Mouse (Mus musculus): ENCODE measurements around the gene Olfr350. TPM values are rescaled to one million over a fixed set of nuclear protein-coding genes. Genes with fewer than 3 reads are reported as not detected.

Olfr350 gene
- polyA plus RNA-seq (2014; fragmentation: Nextera tagmentation; extraction: Ambion mirVana), result not detected in 2 replicates

DNA sequence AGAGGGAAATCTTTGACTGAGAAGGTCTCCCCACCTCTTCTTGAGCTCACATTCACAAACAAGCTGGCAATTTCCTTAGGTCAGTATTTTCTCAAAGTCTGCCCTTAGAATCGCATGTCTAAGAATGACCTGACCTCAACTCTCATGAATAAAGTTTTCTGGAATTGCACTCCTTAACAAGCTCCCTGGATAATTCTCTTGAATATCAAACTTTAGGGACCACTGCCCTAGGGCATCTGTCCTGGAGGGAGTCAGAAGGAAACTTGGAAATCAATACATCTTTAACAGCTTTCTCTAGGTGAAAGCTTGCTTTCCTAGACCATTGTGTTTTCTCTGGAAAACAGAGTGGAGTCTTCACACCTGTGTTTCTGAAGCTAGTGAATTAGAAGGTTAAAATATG, at the start of gene Olfr350:
Gene Olfr350, plus strand, starts transcription at position 301 of the 400 bp plus-strand sequence.
- Histone ChIP-seq H3K9ac (ENCODE audit: low read depth, low read length) (no peak within 1 kb of the TSS), H3K36me3 (ENCODE audit: control insufficient read depth, insufficient read depth, low read length) (no peaks in the 10 kb centered on the region), H3K27ac (ENCODE audit: low read depth, low read length) (no peak within 1 kb of the TSS), H3K4me3 (ENCODE audit: low read length) (no peak within 1 kb of the TSS), H3K9me3 (ENCODE audit: control insufficient read depth, low read length) (peaks cover 7% of the 10 kb centered on the region), H3K4me1 (ENCODE audit: control insufficient read depth, insufficient read depth, low read length) (no peaks in the 10 kb centered on the region), H3K27me3 (ENCODE audit: control insufficient read depth, insufficient read depth, low read length) (no peaks in the 10 kb centered on the region), H3K4me2 (replicated peaks; ENCODE audit: low read depth, low read length) (no peak within 1 kb of the TSS)
- no peak for ATAC-seq (ENCODE audit: low FRiP score, low TSS enrichment)
- 88% methylated on average over 1 of the region's 1 CpGs for WGBS

DNA sequence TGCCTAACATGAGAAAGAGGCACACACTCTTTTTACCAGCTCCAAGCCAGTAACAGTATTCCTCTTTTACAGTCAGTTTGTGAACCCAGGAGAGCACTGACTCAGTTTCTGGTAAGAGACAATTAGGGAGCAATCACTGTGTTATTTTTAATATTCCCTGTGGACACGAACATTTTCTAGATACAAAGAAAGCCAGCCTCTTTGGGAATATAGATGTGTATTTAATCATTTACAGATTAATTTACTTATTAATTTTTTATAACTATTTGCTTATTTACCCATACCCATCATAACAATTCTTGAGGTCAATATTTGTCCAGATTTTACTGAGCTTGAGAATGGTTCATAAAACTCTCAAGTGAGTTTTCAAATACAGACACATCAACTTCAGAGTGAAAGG, 29.2 kb upstream of the Olfr350 start, which contains the start of gene Olfr3:
Gene Olfr3, minus strand, starts transcription at position 101 of the 400 bp plus-strand sequence.
- Histone ChIP-seq H3K27me3 (ENCODE audit: control insufficient read depth, insufficient read depth, low read length) (no peaks in the 10 kb centered on the region), H3K9me3 (ENCODE audit: control insufficient read depth, low read length) (peaks cover 3% of the 10 kb centered on the region; the same call in 1 of the 2 replicates), H3K4me1 (ENCODE audit: control insufficient read depth, insufficient read depth, low read length) (no peaks in the 10 kb centered on the region), H3K27ac (ENCODE audit: low read depth, low read length) (no peak within 1 kb of the TSS), H3K9ac (ENCODE audit: low read depth, low read length) (no peak within 1 kb of the TSS), H3K36me3 (ENCODE audit: control insufficient read depth, insufficient read depth, low read length) (no peaks in the 10 kb centered on the region), H3K4me3 (ENCODE audit: low read length) (no peak within 1 kb of the TSS), H3K4me2 (replicated peaks; ENCODE audit: low read depth, low read length) (no peak within 1 kb of the TSS)
- ATAC-seq (ENCODE audit: low FRiP score, low TSS enrichment), result no peak
- WGBS, result 67% methylated on average over 1 of the region's 1 CpGs

DNA sequence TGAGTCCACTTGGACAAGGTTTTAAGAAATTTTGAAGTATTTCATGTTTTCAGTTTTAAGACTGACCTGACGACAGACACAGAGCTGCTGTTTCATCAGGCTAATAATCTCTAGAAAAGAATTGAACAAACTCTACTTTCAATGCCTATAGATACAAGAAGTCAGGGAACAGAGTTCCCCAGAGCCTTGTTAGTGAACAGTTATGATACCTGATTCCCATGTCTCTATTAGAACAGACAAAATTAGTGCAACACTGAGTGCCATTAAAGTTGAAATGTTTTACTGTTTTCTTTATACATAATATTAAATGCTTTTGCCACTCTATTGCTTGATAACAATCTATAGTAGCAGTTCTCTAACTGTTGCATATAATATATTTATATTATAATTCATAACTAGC, 16.4 kb downstream of the Olfr350 start, which contains the start of gene Olfr351:
Gene Olfr351, minus strand, starts transcription at position 101 of the 400 bp plus-strand sequence.
- WGBS, result 85% methylated on average over 1 of the region's 1 CpGs
- ATAC-seq (ENCODE audit: low FRiP score, low TSS enrichment), result no peak
- no peaks in the 10 kb centered on the region for H3K36me3 ChIP-seq (ENCODE audit: control insufficient read depth, insufficient read depth, low read length)

DNA sequence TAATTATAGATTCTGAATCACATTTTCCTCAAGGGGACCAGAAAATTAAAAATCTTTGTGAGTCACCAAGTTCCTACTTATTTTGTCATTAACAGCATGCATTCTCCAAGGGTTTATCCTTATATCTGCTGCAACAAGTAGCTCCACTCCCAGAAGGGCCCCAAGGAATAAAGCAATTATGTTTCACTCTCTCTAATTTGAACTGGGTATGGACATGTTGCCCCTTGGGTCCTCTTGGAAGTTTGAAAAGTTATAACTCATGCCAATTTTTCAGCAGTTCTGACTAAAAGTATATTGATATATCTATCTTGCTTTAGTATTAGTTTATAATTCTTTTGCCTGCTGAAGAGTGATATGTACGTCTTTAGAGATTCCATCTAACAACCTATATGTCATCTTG, 22.1 kb downstream of the Olfr350 start, which contains the start of gene Olfr352:
Gene Olfr352, plus strand, starts transcription at position 301 of the 400 bp plus-strand sequence.
- no peaks in the 10 kb centered on the region for H3K27me3 ChIP-seq (ENCODE audit: control insufficient read depth, insufficient read depth, low read length)
- no peak within 1 kb of the TSS for H3K4me2 ChIP-seq (replicated peaks; ENCODE audit: low read depth, low read length)
- 91% methylated on average over 1 of the region's 1 CpGs for WGBS

More for the DNA sequence above, 16.4 kb downstream of the Olfr350 start, which contains the start of gene Olfr351:
- H3K27ac ChIP-seq (ENCODE audit: low read depth, low read length), result no peak within 1 kb of the TSS
- no peak within 1 kb of the TSS for H3K4me2 ChIP-seq (replicated peaks; ENCODE audit: low read depth, low read length)
- H3K9me3 ChIP-seq (ENCODE audit: control insufficient read depth, low read length), result no peaks in the 10 kb centered on the region
- H3K9ac ChIP-seq (ENCODE audit: low read depth, low read length), result no peak within 1 kb of the TSS
- H3K27me3 ChIP-seq (ENCODE audit: control insufficient read depth, insufficient read depth, low read length), result no peaks in the 10 kb centered on the region
- H3K4me1 ChIP-seq (ENCODE audit: control insufficient read depth, insufficient read depth, low read length), result no peaks in the 10 kb centered on the region
- H3K4me3 ChIP-seq (ENCODE audit: low read length), result no peak within 1 kb of the TSS

DNA sequence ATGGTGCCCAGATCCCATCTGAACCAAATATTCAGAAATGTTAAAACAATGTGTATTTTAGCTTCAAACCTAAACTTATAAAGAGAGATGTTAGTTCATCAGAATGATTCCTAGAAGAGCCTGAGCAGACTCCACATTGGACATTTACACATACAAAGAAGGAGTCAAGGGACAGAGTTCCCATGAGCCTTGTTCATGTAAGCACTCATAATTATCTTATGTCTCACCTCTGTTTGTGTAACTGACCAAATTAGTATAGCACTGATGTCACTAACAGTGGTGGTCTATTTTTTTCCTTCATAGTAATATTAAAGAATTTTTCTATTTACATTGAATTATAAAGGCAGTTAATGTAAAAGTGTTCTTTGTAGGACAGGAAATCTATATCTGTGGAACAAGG, 46.7 kb downstream of the Olfr350 start, which contains the start of gene Olfr353:
Gene Olfr353, minus strand, starts transcription at position 101 of the 400 bp plus-strand sequence.
- H3K4me2 ChIP-seq (replicated peaks; ENCODE audit: low read depth, low read length), result no peak within 1 kb of the TSS
- no peaks in the 10 kb centered on the region for H3K27me3 ChIP-seq (ENCODE audit: control insufficient read depth, insufficient read depth, low read length)
- peaks cover 4% of the 10 kb centered on the region; the same call in 1 of the 2 replicates for H3K9me3 ChIP-seq (ENCODE audit: control insufficient read depth, low read length)
- no peak within 1 kb of the TSS for H3K9ac ChIP-seq (ENCODE audit: low read depth, low read length)
- H3K4me3 ChIP-seq (ENCODE audit: low read length), result no peak within 1 kb of the TSS
- H3K27ac ChIP-seq (ENCODE audit: low read depth, low read length), result no peak within 1 kb of the TSS
- H3K36me3 ChIP-seq (ENCODE audit: control insufficient read depth, insufficient read depth, low read length), result no peaks in the 10 kb centered on the region
- no peak for ATAC-seq (ENCODE audit: low FRiP score, low TSS enrichment)
- H3K4me1 ChIP-seq (ENCODE audit: control insufficient read depth, insufficient read depth, low read length), result no peaks in the 10 kb centered on the region

More for the DNA sequence above, 22.1 kb downstream of the Olfr350 start, which contains the start of gene Olfr352:
- Histone ChIP-seq H3K9me3 (ENCODE audit: control insufficient read depth, low read length) (0 out of 2 replicates have a peak, but pooled peaks cover 3% of the 10 kb centered on the region), H3K4me1 (ENCODE audit: control insufficient read depth, insufficient read depth, low read length) (no peaks in the 10 kb centered on the region), H3K36me3 (ENCODE audit: control insufficient read depth, insufficient read depth, low read length) (no peaks in the 10 kb centered on the region), H3K4me3 (ENCODE audit: low read length) (no peak within 1 kb of the TSS), H3K27ac (ENCODE audit: low read depth, low read length) (no peak within 1 kb of the TSS), H3K9ac (ENCODE audit: low read depth, low read length) (no peak within 1 kb of the TSS)
- ATAC-seq (ENCODE audit: low FRiP score, low TSS enrichment), result no peak

DNA sequence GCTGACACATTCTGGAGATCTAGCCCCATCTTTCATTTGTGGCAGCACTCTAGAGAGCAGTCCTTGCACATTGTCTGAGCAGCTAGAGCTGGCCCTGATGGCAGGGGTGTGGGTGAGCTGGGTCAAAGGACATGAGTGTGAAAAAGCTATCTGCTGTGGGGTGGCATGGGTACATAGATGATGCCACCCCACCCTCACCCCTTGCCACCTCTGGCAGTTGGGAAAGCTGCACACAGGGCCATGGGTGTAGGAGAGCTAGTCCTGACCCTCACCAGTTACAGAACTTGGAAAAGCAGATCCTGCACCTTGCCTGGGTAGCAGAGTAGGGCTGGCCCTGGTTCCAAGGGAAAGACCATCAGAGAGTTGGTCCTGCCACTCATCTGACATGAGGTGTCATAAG, 51.0 kb downstream of the Olfr350 start:
- Histone ChIP-seq H3K9ac (ENCODE audit: low read depth, low read length) (no peak overlapping the region), H3K36me3 (ENCODE audit: control insufficient read depth, insufficient read depth, low read length) (no peaks in the 10 kb centered on the region), H3K4me2 (replicated peaks; ENCODE audit: low read depth, low read length) (no peak overlapping the region), H3K9me3 (ENCODE audit: control insufficient read depth, low read length) (peaks cover 4% of the 10 kb centered on the region; the same call in 1 of the 2 replicates), H3K4me3 (ENCODE audit: low read length) (no peak overlapping the region), H3K27ac (ENCODE audit: low read depth, low read length) (no peak overlapping the region), H3K27me3 (ENCODE audit: control insufficient read depth, insufficient read depth, low read length) (no peaks in the 10 kb centered on the region), H3K4me1 (ENCODE audit: control insufficient read depth, insufficient read depth, low read length) (no peaks in the 10 kb centered on the region)
- ATAC-seq (ENCODE audit: low FRiP score, low TSS enrichment), result no peak

Other genes starting within 250 kb of the Olfr350 start
- not detected in 2 replicates for gene Olfr345, start 206.3 kb upstream of the Olfr350 start, polyA plus RNA-seq (2014; fragmentation: Nextera tagmentation; extraction: Ambion mirVana)
- gene Olfr346, start 160.5 kb upstream of the Olfr350 start, polyA plus RNA-seq (2014; fragmentation: Nextera tagmentation; extraction: Ambion mirVana), result not detected in 2 replicates
- not detected in 2 replicates for gene Olfr347, start 114.4 kb upstream of the Olfr350 start, polyA plus RNA-seq (2014; fragmentation: Nextera tagmentation; extraction: Ambion mirVana)
- gene Olfr348, start 62.0 kb upstream of the Olfr350 start, polyA plus RNA-seq (2014; fragmentation: Nextera tagmentation; extraction: Ambion mirVana), result not detected in 2 replicates
- not detected in 2 replicates for gene Olfr50, start 55.8 kb upstream of the Olfr350 start, polyA plus RNA-seq (2014; fragmentation: Nextera tagmentation; extraction: Ambion mirVana)
- not detected in 2 replicates for gene Olfr3, start 29.3 kb upstream of the Olfr350 start, polyA plus RNA-seq (2014; fragmentation: Nextera tagmentation; extraction: Ambion mirVana)
- not detected in 2 replicates for gene Olfr351, start 16.4 kb downstream of the Olfr350 start, polyA plus RNA-seq (2014; fragmentation: Nextera tagmentation; extraction: Ambion mirVana)
- not detected in 2 replicates for gene Olfr352, start 22.1 kb downstream of the Olfr350 start, polyA plus RNA-seq (2014; fragmentation: Nextera tagmentation; extraction: Ambion mirVana)
- gene Olfr353, start 46.6 kb downstream of the Olfr350 start, polyA plus RNA-seq (2014; fragmentation: Nextera tagmentation; extraction: Ambion mirVana), result not detected in 2 replicates
- not detected in 2 replicates for gene Olfr354, start 59.4 kb downstream of the Olfr350 start, polyA plus RNA-seq (2014; fragmentation: Nextera tagmentation; extraction: Ambion mirVana)
- not detected in 2 replicates for gene Olfr355, start 82.6 kb downstream of the Olfr350 start, polyA plus RNA-seq (2014; fragmentation: Nextera tagmentation; extraction: Ambion mirVana)
- not detected in 2 replicates for gene Olfr356, start 90.8 kb downstream of the Olfr350 start, polyA plus RNA-seq (2014; fragmentation: Nextera tagmentation; extraction: Ambion mirVana)
- not detected in 2 replicates for gene Olfr357, start 147.5 kb downstream of the Olfr350 start, polyA plus RNA-seq (2014; fragmentation: Nextera tagmentation; extraction: Ambion mirVana)
- gene Olfr358, start 163.0 kb downstream of the Olfr350 start, polyA plus RNA-seq (2014; fragmentation: Nextera tagmentation; extraction: Ambion mirVana), result not detected in 2 replicates
- not detected in 2 replicates for gene Olfr360, start 219.4 kb downstream of the Olfr350 start, polyA plus RNA-seq (2014; fragmentation: Nextera tagmentation; extraction: Ambion mirVana)
- gene Olfr361, start 243.0 kb downstream of the Olfr350 start, polyA plus RNA-seq (2014; fragmentation: Nextera tagmentation; extraction: Ambion mirVana), result not detected in 2 replicates

All from kidney, embryonic 14.5 days (tissue).